Mouse (Mus musculus): ENCODE data around the gene Cblb. TPM values are rescaled to one million over a fixed set of nuclear protein-coding genes. Genes with fewer than 3 reads are reported as not detected.

The Cblb gene
- total RNA-seq, 4 experiments from 2014 or later, result 10.3 to 16.6 (median 13.4) TPM

GRCm38 (mm10) chr16:52125896-52126295, 94.9 kb downstream of the Cblb start:
- DNase-seq (ENCODE audit: low spot score in 2 of 2), result no peak

- no peak for DNase-seq (ENCODE audit: low spot score in 2 of 2)
These were observed 98.4 kb downstream of the Cblb start for GRCm38 (mm10) chr16:52129357-52129905.

- DNase-seq (ENCODE audit: low spot score in 2 of 2), result no peak
These were observed 101.9 kb downstream of the Cblb start for GRCm38 (mm10) chr16:52132808-52133490.

GRCm38 (mm10) chr16:52134631-52135227, 103.7 kb downstream of the Cblb start:
- DNase-seq (ENCODE audit: low spot score in 2 of 2), result peak; percentile 15 to 30

- no peak for DNase-seq (ENCODE audit: low spot score in 2 of 2)
These were observed 104.8 kb downstream of the Cblb start for GRCm38 (mm10) chr16:52135689-52136390.

GRCm38 (mm10) chr16:52143101-52143500, 112.1 kb downstream of the Cblb start:
- no peak for DNase-seq (ENCODE audit: low spot score in 2 of 2)

- DNase-seq (ENCODE audit: low spot score in 2 of 2), result no peak
These were observed 112.8 kb downstream of the Cblb start for GRCm38 (mm10) chr16:52143818-52144217.

- no peak for DNase-seq (ENCODE audit: low spot score in 2 of 2)
These were observed 113.8 kb downstream of the Cblb start for GRCm38 (mm10) chr16:52144792-52145191.

GRCm38 (mm10) chr16:52145552-52145951, 114.5 kb downstream of the Cblb start:
- no peak for DNase-seq (ENCODE audit: low spot score in 2 of 2)

GRCm38 (mm10) chr16:52146976-52147696, 116.1 kb downstream of the Cblb start:
- DNase-seq (ENCODE audit: low spot score in 2 of 2), result no peak

- no peak for DNase-seq (ENCODE audit: low spot score in 2 of 2)
These were observed 117.0 kb downstream of the Cblb start for GRCm38 (mm10) chr16:52148041-52148440.

- DNase-seq (ENCODE audit: low spot score in 2 of 2), result no peak
These were observed 118.2 kb downstream of the Cblb start for GRCm38 (mm10) chr16:52149135-52149769.

GRCm38 (mm10) chr16:52155030-52155696, 124.1 kb downstream of the Cblb start:
- no peak for DNase-seq (ENCODE audit: low spot score in 2 of 2)

GRCm38 (mm10) chr16:52159958-52160504, 129.0 kb downstream of the Cblb start:
- no peak for DNase-seq (ENCODE audit: low spot score in 2 of 2)

- DNase-seq (ENCODE audit: low spot score in 2 of 2), result no peak
These were observed 133.2 kb downstream of the Cblb start for GRCm38 (mm10) chr16:52164246-52164645.

- DNase-seq (ENCODE audit: low spot score in 2 of 2), result no peak
These were observed 142.2 kb downstream of the Cblb start for GRCm38 (mm10) chr16:52173253-52173652.

- DNase-seq (ENCODE audit: low spot score in 2 of 2), result no peak
These were observed 148.8 kb downstream of the Cblb start for GRCm38 (mm10) chr16:52179839-52180238.

- no peak for DNase-seq (ENCODE audit: low spot score in 2 of 2)
These were observed 151.0 kb downstream of the Cblb start for GRCm38 (mm10) chr16:52182057-52182456.

- DNase-seq (ENCODE audit: low spot score in 2 of 2), result no peak
These were observed 153.3 kb downstream of the Cblb start for GRCm38 (mm10) chr16:52184350-52184749.

GRCm38 (mm10) chr16:52186731-52187130, 155.7 kb downstream of the Cblb start:
- peak in 1 of 2 experiments; percentile 22 for DNase-seq (ENCODE audit: low spot score in 2 of 2)

All from gastrocnemius, adult 8-10 months (tissue).